Mouse (Mus musculus) cerebellum, adult 18-20 months (tissue): ENCODE data around the gene Tigar.

Experiments
- DNase-seq, 2 experiments: peaks; one replicate each; pipeline ENCODE4 v3.0.0; 2021

Tigar gene

GRCm38 (mm10) chr6:127109402-127109930 is at the start of gene Tigar:
Gene Tigar (minus strand): TSS chr6:127109557.
- DNase-seq: peak; percentile 97

- no peak for DNase-seq
Observed at GRCm38 (mm10) chr6:127157321-127157720, 48.0 kb upstream of the Tigar start.

- DNase-seq: no peak
Observed at GRCm38 (mm10) chr6:127155468-127155867, 46.1 kb upstream of the Tigar start.

GRCm38 (mm10) chr6:127154708-127155268 is 45.4 kb upstream of the Tigar start:
- no peak for DNase-seq

- no peak for DNase-seq
Observed at GRCm38 (mm10) chr6:127153972-127154707, 44.8 kb upstream of the Tigar start.

- no peak for DNase-seq
Observed at GRCm38 (mm10) chr6:127153296-127153800, 44.0 kb upstream of the Tigar start.

- no peak for DNase-seq
Observed at GRCm38 (mm10) chr6:127152106-127152951, 43.0 kb upstream of the Tigar start, which contains the start of gene Ccnd2. Gene Ccnd2 (minus strand): TSS chr6:127152193.

- no peak for DNase-seq
Observed at GRCm38 (mm10) chr6:127151565-127152105, 42.3 kb upstream of the Tigar start.

- DNase-seq: no peak
Observed at GRCm38 (mm10) chr6:127150663-127151564, 41.6 kb upstream of the Tigar start.

GRCm38 (mm10) chr6:127149944-127150662 is 40.7 kb upstream of the Tigar start:
- no peak for DNase-seq

GRCm38 (mm10) chr6:127149303-127149943 is 40.1 kb upstream of the Tigar start:
- no peak for DNase-seq

GRCm38 (mm10) chr6:127148526-127149302 is 39.4 kb upstream of the Tigar start:
- no peak for DNase-seq

- DNase-seq: peak; percentile 72 to 79
Observed at GRCm38 (mm10) chr6:127147665-127148064, 38.3 kb upstream of the Tigar start.

GRCm38 (mm10) chr6:127146322-127146947 is 37.1 kb upstream of the Tigar start:
- DNase-seq: no peak

GRCm38 (mm10) chr6:127145464-127146190 is 36.3 kb upstream of the Tigar start:
- no peak for DNase-seq

- DNase-seq: no peak
Observed at GRCm38 (mm10) chr6:127143576-127144288, 34.4 kb upstream of the Tigar start.

GRCm38 (mm10) chr6:127143124-127143520 is 33.8 kb upstream of the Tigar start:
- DNase-seq: no peak
